Mouse (Mus musculus): ENCODE results near the gene Msx3.

GRCm38 (mm10) chr7:140057413-140058407 lies 8.8 kb upstream of the Msx3 start:
- TF ChIP-seq CTCF (IDR thresholded peaks at IDR 0.05; ENCODE audit: control insufficient read depth, insufficient read depth, insufficient read length): no peak
- TF ChIP-seq MAX (IDR thresholded peaks at IDR 0.05): no peak
- TF ChIP-seq USF1 (IDR thresholded peaks at IDR 0.05; ENCODE audit: low read depth): no peak

Measured in C2C12 (cell line).